Mouse (Mus musculus): ENCODE measurements around the gene Snd1. TPM values are rescaled to one million over a fixed set of nuclear protein-coding genes. Genes with fewer than 3 reads are reported as not detected.

Gene Snd1
- polyA plus RNA-seq, 1 experiment from 2014 or later, result 113 TPM

DNA sequence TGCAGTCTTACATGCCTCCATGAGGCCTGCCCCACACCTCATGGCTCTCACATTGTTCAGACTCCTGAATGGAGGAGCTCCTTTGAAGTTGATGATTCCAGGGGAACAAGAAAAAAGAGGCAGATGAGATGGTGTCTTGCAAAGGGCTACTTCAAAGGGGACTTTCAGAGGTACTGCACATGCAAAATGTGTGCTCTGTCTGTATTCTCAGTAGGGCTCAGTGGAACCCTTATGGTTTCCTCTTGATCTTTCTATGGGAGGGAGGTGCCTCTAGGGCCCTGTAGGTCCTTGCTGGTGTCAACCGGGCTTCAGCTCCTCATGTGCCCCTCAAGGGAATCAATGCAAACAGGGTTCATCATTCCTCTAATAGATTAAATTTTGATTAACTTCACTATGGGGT lies 197.4 kb downstream of the Snd1 start:
- WGBS, result 67% methylated on average over 1 of the region's 1 CpGs
- H3K27ac ChIP-seq, result no peak overlapping the region
- no peak for ATAC-seq (ENCODE audit: low FRiP score)
- no peak overlapping the region for H3K9ac ChIP-seq
- no peaks in the 10 kb centered on the region for H3K27me3 ChIP-seq
- no peak overlapping the region for H3K4me3 ChIP-seq
- no peaks in the 10 kb centered on the region for H3K36me3 ChIP-seq
- no peak overlapping the region for H3K4me2 ChIP-seq (replicated peaks)
- H3K9me3 ChIP-seq (replicated peaks), result no peaks in the 10 kb centered on the region
- no peaks in the 10 kb centered on the region for H3K4me1 ChIP-seq

DNA sequence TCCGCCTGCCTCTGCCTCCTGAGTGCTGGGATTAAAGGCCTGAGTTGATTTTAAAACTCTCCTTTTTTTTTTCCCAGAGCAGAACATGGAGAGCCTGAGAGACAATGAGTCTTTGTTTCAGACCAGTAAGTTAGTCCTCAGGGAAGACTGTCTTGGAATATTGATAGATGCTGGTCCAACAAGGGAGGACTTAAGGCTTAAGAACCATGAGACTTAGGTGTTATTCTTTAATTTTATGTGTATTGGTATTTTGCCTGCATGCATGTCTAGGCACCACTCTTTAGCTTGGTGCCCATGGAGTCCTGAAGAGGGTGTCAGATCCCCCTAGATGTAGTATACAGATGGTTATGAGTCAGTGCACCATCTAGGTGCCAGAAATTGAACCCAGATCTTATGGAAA lies 199.7 kb downstream of the Snd1 start:
- Histone ChIP-seq H3K4me1 (no peaks in the 10 kb centered on the region), H3K36me3 (no peaks in the 10 kb centered on the region)
- WGBS, result 95% methylated on average over 1 of the region's 1 CpGs

GRCm38 (mm10) chr6:28678896-28679295 lies 204.0 kb downstream of the Snd1 start:
- Histone ChIP-seq H3K36me3 (no peaks in the 10 kb centered on the region), H3K9me3 (replicated peaks) (no peaks in the 10 kb centered on the region), H3K27ac (no peak overlapping the region), H3K9ac (no peak overlapping the region), H3K4me1 (no peaks in the 10 kb centered on the region), H3K4me3 (no peak overlapping the region), H3K4me2 (replicated peaks) (no peak overlapping the region), H3K27me3 (no peaks in the 10 kb centered on the region)
- WGBS, result 91% methylated on average over 1 of the region's 1 CpGs
- no peak for ATAC-seq (ENCODE audit: low FRiP score)

More for the DNA sequence above, 199.7 kb downstream of the Snd1 start:
- H3K27ac ChIP-seq, result no peak overlapping the region
- H3K4me2 ChIP-seq (replicated peaks), result no peak overlapping the region
- no peak overlapping the region for H3K4me3 ChIP-seq
- H3K9me3 ChIP-seq (replicated peaks), result no peaks in the 10 kb centered on the region
- H3K27me3 ChIP-seq, result no peaks in the 10 kb centered on the region
- ATAC-seq (ENCODE audit: low FRiP score), result no peak
- no peak overlapping the region for H3K9ac ChIP-seq

DNA sequence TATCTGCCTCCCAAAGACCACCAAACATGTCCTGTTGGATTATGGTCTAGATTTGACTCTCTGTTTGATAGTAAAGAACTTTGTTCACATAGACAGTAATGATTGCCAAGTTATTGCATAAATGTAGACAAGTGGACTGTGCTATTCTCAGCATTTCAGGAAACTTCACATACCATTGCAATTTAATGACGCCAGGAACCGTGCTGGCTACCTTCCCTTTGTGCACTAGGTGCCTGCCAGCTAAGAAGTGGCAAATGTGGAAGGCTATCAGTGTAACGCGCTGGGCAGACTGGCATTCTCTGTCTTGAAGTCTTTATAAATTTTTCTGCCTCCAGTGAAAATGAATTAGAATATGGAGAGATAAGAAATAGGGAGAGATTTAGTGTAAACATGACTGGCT lies 205.6 kb downstream of the Snd1 start:
- Histone ChIP-seq H3K4me1 (no peaks in the 10 kb centered on the region), H3K9me3 (replicated peaks) (no peaks in the 10 kb centered on the region), H3K27ac (no peak overlapping the region), H3K9ac (no peak overlapping the region), H3K27me3 (no peaks in the 10 kb centered on the region), H3K4me2 (replicated peaks) (no peak overlapping the region), H3K4me3 (no peak overlapping the region), H3K36me3 (no peaks in the 10 kb centered on the region)
- WGBS, result 86% methylated on average over 4 of the region's 4 CpGs
- no peak for ATAC-seq (ENCODE audit: low FRiP score)

GRCm38 (mm10) chr6:28681521-28682457 lies 206.8 kb downstream of the Snd1 start:
- H3K9me3 ChIP-seq (replicated peaks), result no peaks in the 10 kb centered on the region
- no peak for ATAC-seq (ENCODE audit: low FRiP score)
- no peak overlapping the region for H3K4me3 ChIP-seq
- H3K4me2 ChIP-seq (replicated peaks), result no peak overlapping the region
- no peak overlapping the region for H3K9ac ChIP-seq
- 86% methylated on average over 8 of the region's 8 CpGs for WGBS
- H3K36me3 ChIP-seq, result no peaks in the 10 kb centered on the region
- H3K4me1 ChIP-seq, result no peaks in the 10 kb centered on the region
- H3K27me3 ChIP-seq, result no peaks in the 10 kb centered on the region
- H3K27ac ChIP-seq, result no peak overlapping the region

DNA sequence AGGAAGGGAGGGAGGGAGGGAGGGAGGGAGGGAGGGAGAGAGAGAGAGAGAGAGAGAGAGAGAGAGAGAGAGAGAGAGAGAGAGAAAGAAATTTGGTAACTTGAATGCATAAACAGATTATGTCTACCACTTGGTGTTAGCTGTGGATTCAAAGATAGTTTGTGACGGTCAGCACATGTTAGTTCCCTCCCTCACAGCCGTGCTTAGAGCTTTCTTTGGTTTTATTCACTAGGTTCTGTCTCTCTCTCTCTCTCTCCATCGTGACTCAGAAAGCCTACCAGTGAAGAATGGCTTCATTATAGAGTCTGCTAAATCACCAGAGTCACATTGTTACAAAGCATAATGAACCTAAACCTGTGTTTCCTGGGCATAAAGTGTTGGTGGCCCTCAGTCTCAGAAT lies 210.1 kb downstream of the Snd1 start:
- H3K4me3 ChIP-seq, result no peak overlapping the region
- H3K4me2 ChIP-seq (replicated peaks), result no peak overlapping the region
- no peaks in the 10 kb centered on the region for H3K27me3 ChIP-seq
- H3K4me1 ChIP-seq, result no peaks in the 10 kb centered on the region
- no peaks in the 10 kb centered on the region for H3K9me3 ChIP-seq (replicated peaks)
- no peak for ATAC-seq (ENCODE audit: low FRiP score)
- 54% methylated on average over 3 of the region's 3 CpGs for WGBS
- H3K9ac ChIP-seq, result no peak overlapping the region
- H3K36me3 ChIP-seq, result no peaks in the 10 kb centered on the region
- no peak overlapping the region for H3K27ac ChIP-seq

GRCm38 (mm10) chr6:28685745-28686144 lies 210.8 kb downstream of the Snd1 start:
- no peaks in the 10 kb centered on the region for H3K4me1 ChIP-seq
- ATAC-seq (ENCODE audit: low FRiP score), result no peak
- H3K4me3 ChIP-seq, result no peak overlapping the region
- H3K9me3 ChIP-seq (replicated peaks), result no peaks in the 10 kb centered on the region
- 77% methylated on average over 5 of the region's 5 CpGs for WGBS
- no peaks in the 10 kb centered on the region for H3K27me3 ChIP-seq
- no peaks in the 10 kb centered on the region for H3K36me3 ChIP-seq
- no peak overlapping the region for H3K27ac ChIP-seq
- no peak overlapping the region for H3K4me2 ChIP-seq (replicated peaks)
- H3K9ac ChIP-seq, result no peak overlapping the region

GRCm38 (mm10) chr6:28687776-28688175 lies 212.8 kb downstream of the Snd1 start:
- Histone ChIP-seq H3K4me3 (no peak overlapping the region), H3K9ac (no peak overlapping the region)
- WGBS, result 90% methylated on average over 5 of the region's 5 CpGs

DNA sequence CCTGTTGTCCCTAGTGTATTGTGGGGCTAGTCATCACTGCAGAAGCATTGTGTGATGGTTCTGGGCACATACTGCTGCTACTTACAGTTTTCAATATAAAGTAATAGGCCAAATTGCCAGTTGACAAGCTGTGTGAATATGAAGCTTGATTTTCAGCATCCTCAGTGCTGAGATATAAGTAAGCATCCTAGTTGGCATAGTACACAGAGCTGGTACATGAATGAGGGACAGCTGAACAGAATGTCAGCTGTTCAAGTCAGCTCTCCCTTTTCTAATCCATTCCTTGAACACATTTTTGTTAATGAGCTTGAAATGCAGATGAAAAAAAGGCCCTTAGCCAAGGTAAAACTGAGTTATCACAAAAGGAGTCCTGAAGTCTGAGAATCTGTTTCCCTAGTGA lies 217.7 kb downstream of the Snd1 start:
- no peak for ATAC-seq (ENCODE audit: low FRiP score)

More at GRCm38 (mm10) chr6:28687776-28688175, 212.8 kb downstream of the Snd1 start:
- no peaks in the 10 kb centered on the region for H3K27me3 ChIP-seq
- ATAC-seq (ENCODE audit: low FRiP score), result no peak
- H3K27ac ChIP-seq, result no peak overlapping the region
- no peak overlapping the region for H3K4me2 ChIP-seq (replicated peaks)
- H3K4me1 ChIP-seq, result no peaks in the 10 kb centered on the region
- no peaks in the 10 kb centered on the region for H3K36me3 ChIP-seq
- no peaks in the 10 kb centered on the region for H3K9me3 ChIP-seq (replicated peaks)

DNA sequence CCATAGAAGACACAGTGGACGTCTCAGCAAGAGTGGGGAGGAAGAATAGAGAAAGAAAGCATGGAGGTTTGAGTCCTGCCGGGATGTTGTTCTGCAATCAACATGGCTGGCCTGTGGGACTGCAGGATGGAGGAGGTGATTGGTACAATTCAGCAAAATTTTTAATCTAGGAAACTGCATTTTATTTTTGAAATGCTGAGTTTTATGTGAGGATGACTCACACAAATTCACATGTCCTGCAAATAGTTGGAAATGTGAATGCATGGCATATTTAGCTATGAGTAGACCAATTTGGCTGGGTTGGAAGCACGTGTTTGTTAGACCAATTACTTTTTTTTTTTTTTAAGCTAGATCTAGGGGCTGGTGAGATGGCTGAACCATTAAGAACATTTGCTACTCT lies 222.3 kb downstream of the Snd1 start:
- WGBS, result 87% methylated on average over 3 of the region's 3 CpGs
- no peaks in the 10 kb centered on the region for H3K27me3 ChIP-seq
- no peak for ATAC-seq (ENCODE audit: low FRiP score)

More for the DNA sequence above, 217.7 kb downstream of the Snd1 start:
- no peak overlapping the region for H3K4me3 ChIP-seq
- no peak overlapping the region for H3K9ac ChIP-seq
- H3K4me2 ChIP-seq (replicated peaks), result no peak overlapping the region
- no peak overlapping the region for H3K27ac ChIP-seq
- H3K9me3 ChIP-seq (replicated peaks), result no peaks in the 10 kb centered on the region
- H3K27me3 ChIP-seq, result no peaks in the 10 kb centered on the region
- H3K36me3 ChIP-seq, result no peaks in the 10 kb centered on the region
- no peaks in the 10 kb centered on the region for H3K4me1 ChIP-seq

DNA sequence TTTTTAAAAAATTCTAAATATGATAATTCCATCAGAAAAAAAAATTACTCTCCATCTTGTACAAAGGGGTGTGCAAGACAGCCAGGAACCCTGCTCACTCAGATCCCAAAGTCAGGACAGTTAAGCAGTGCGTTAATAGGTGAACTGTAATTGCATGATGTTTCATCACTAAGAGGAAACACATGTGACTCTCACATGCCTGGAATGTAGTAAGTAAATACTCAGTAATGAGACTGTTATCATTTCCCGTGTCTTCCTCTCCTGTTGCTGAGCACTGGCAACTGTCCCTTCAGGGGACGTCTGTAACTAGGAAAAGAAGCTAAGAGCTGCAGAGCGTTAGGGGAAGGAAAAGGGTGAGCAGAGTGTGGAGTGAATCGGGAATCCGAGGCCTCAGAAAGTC lies 229.7 kb downstream of the Snd1 start:
- 64% methylated on average over 6 of the region's 6 CpGs for WGBS
- Histone ChIP-seq H3K27ac (no peak overlapping the region), H3K9ac (no peak overlapping the region), H3K4me1 (peaks cover 10% of the 10 kb centered on the region; the same call in 1 of the 2 replicates), H3K9me3 (replicated peaks) (peaks cover 3% of the 10 kb centered on the region; the same call in 1 of the 2 replicates), H3K4me3 (no peak overlapping the region), H3K4me2 (replicated peaks) (no peak overlapping the region), H3K27me3 (no peaks in the 10 kb centered on the region), H3K36me3 (no peaks in the 10 kb centered on the region)
- ATAC-seq (ENCODE audit: low FRiP score), result no peak

More for the DNA sequence above, 222.3 kb downstream of the Snd1 start:
- H3K4me2 ChIP-seq (replicated peaks), result no peak overlapping the region
- H3K9me3 ChIP-seq (replicated peaks), result peaks cover under 1% of the 10 kb centered on the region; the same call in 1 of the 2 replicates
- no peak overlapping the region for H3K4me3 ChIP-seq
- no peak overlapping the region for H3K27ac ChIP-seq
- no peak overlapping the region for H3K9ac ChIP-seq
- H3K4me1 ChIP-seq, result no peaks in the 10 kb centered on the region
- no peaks in the 10 kb centered on the region for H3K36me3 ChIP-seq

GRCm38 (mm10) chr6:28705384-28706107 lies 230.6 kb downstream of the Snd1 start:
- no peak for ATAC-seq (ENCODE audit: low FRiP score)
- H3K27ac ChIP-seq, result no peak overlapping the region

More at GRCm38 (mm10) chr6:28705384-28706107, 230.6 kb downstream of the Snd1 start:
- Histone ChIP-seq H3K36me3 (no peaks in the 10 kb centered on the region), H3K4me1 (peaks cover 14% of the 10 kb centered on the region; the same call in 1 of the 2 replicates), H3K9me3 (replicated peaks) (peaks cover 3% of the 10 kb centered on the region; the same call in 1 of the 2 replicates), H3K4me3 (no peak overlapping the region), H3K27me3 (no peaks in the 10 kb centered on the region), H3K4me2 (replicated peaks) (no peak overlapping the region), H3K9ac (no peak overlapping the region)
- 80% methylated on average over 6 of the region's 6 CpGs for WGBS
